Mouse (Mus musculus) lung, adult 2 months (tissue): ENCODE data around the gene Rhbdf2.

Source experiments
- CTCF ChIP-seq: fragments of 200-500 bp; IDR thresholded peaks from 2 replicates; pipeline ENCODE4 v1.5.1; 2011; ENCODE audit warnings: mild to moderate bottlenecking, low read length, control low read depth; ENCODE audit not compliant: insufficient read depth
- POLR2A ChIP-seq: fragments of 200-500 bp; IDR thresholded peaks from 2 replicates; pipeline ENCODE4 v1.6.1; 2011; ENCODE audit warnings: low read depth, mild to moderate bottlenecking, control low read depth, low read length, borderline replicate concordance; ENCODE audit errors: extremely low read depth

- TF ChIP-seq POLR2A (no peak), CTCF (no peak)
These were observed 8.2 kb downstream of the Rhbdf2 start for GRCm38 (mm10) chr11:116618666-116619065.
